In genomic region chr1:135680716-135681115, GRCm38 (mm10) we compare ENCODE assay signal across 18 mouse cellular contexts. TPM values are rescaled to one million over a fixed set of nuclear protein-coding genes. Genes with fewer than 3 reads are reported as not detected.
DNase-seq lines count a peak whose midpoint lies in the region; ATAC-seq and TF ChIP-seq lines count a peak whose summit lies in the region.
"Had no signal": no experiment of that assay in that cellular context is flagged by ENCODE, and none has a peak within 500 bp of the region (broad histone marks: within the 10 kb centered on the region; RNA-seq: fewer than 3 reads in every experiment).

No protein-coding gene starts in this region.

- TF ChIP-seq POLR2A in heart, adult 2 months (IDR thresholded peaks at IDR 0.05; ENCODE audit: insufficient read depth, low read depth, low read length), result no peak
- TF ChIP-seq POLR2A in cerebellum, adult 2 months (IDR thresholded peaks at IDR 0.05; ENCODE audit: borderline replicate concordance, insufficient read depth, low read length), result no peak

- peaks cover 8% of the 10 kb centered on the region for H3K79me2 ChIP-seq in heart, adult 2 months (replicated peaks; ENCODE audit: control insufficient read depth, insufficient read depth, low read length)

- peaks cover 8% of the 10 kb centered on the region for H3K4me1 ChIP-seq in heart, adult 2 months (ENCODE audit: control insufficient read depth, insufficient read depth, low read length)
- no peaks in the 10 kb centered on the region for H3K4me1 ChIP-seq in neural tube, embryonic 14.5 days (ENCODE audit: control insufficient read depth, insufficient read depth, low read length)
- H3K4me1 ChIP-seq in neural tube, embryonic 15.5 days, result peaks cover 5% of the 10 kb centered on the region; the same call in 1 of the 2 replicates
- H3K4me1 ChIP-seq in hindbrain, embryonic 16.5 days (ENCODE audit: control insufficient read depth, insufficient read depth, low read depth, low read length), result no peaks in the 10 kb centered on the region; the same call in 1 of the 2 replicates
- no peaks in the 10 kb centered on the region for H3K4me1 ChIP-seq in cerebellum, adult 2 months (ENCODE audit: control insufficient read depth, insufficient read depth, low read length)

- intact Hi-C loops in heart, adult 2 months (cut with DNase I), result no loop called here
- intact Hi-C loops in heart, postnatal 25 days (cut with DNase I), result no loop called here

- 50% methylated on average over 4 of the region's 4 CpGs for WGBS in heart, adult 2 months
- WGBS in neural tube, embryonic 14.5 days, result 73% methylated on average over 3 of the region's 4 CpGs
- WGBS in neural tube, embryonic 15.5 days, result 91% methylated on average over 4 of the region's 4 CpGs
- WGBS in hindbrain, embryonic 16.5 days, result 81% methylated on average over 4 of the region's 4 CpGs
- 73% methylated on average over 4 of the region's 4 CpGs for WGBS in cerebellum, adult 2 months

- H3K4me2 ChIP-seq in neural tube, embryonic 14.5 days (ENCODE audit: low read depth, low read length), result no peak overlapping the region
- H3K4me2 ChIP-seq in neural tube, embryonic 15.5 days, result no peak overlapping the region
- H3K4me2 ChIP-seq in hindbrain, embryonic 16.5 days (ENCODE audit: low read length), result no peak overlapping the region

- no peaks in the 10 kb centered on the region for H3K27me3 ChIP-seq in heart, adult 2 months (ENCODE audit: control insufficient read depth, insufficient read depth, low read length)
- no peaks in the 10 kb centered on the region for H3K27me3 ChIP-seq in neural tube, embryonic 14.5 days (ENCODE audit: control insufficient read depth, insufficient read depth, low read length)
- H3K27me3 ChIP-seq in neural tube, embryonic 15.5 days (replicated peaks), result 0 out of 2 replicates have a peak, but pooled peaks cover 5% of the 10 kb centered on the region
- no peaks in the 10 kb centered on the region for H3K27me3 ChIP-seq in hindbrain, embryonic 16.5 days (replicated peaks; ENCODE audit: control insufficient read depth, insufficient read depth, low read length)
- H3K27me3 ChIP-seq in cerebellum, adult 2 months (ENCODE audit: control insufficient read depth, insufficient read depth, low read length), result no peaks in the 10 kb centered on the region

- H3K9me3 ChIP-seq in neural tube, embryonic 14.5 days (ENCODE audit: control insufficient read depth, low read length), result no peaks in the 10 kb centered on the region
- H3K9me3 ChIP-seq in neural tube, embryonic 15.5 days (replicated peaks), result no peaks in the 10 kb centered on the region
- H3K9me3 ChIP-seq in hindbrain, embryonic 16.5 days (ENCODE audit: control insufficient read depth, low read length), result no peaks in the 10 kb centered on the region
- H3K9me3 ChIP-seq: G1E had no signal

- no peak for ATAC-seq in neural tube, embryonic 14.5 days (ENCODE audit: low read depth)
- ATAC-seq in neural tube, embryonic 15.5 days (ENCODE audit: low FRiP score), result no peak
- no peak for ATAC-seq in hindbrain, embryonic 16.5 days
- ATAC-seq: forebrain, embryonic 14.5 days; inflammation-experienced regulatory T-cells, adult 6 months had no signal

- no peaks in the 10 kb centered on the region for H3K36me3 ChIP-seq in heart, adult 2 months (ENCODE audit: control insufficient read depth, insufficient read depth, low read length)
- H3K36me3 ChIP-seq in neural tube, embryonic 14.5 days (ENCODE audit: control insufficient read depth, insufficient read depth, low read length), result no peaks in the 10 kb centered on the region
- H3K36me3 ChIP-seq in neural tube, embryonic 15.5 days, result no peaks in the 10 kb centered on the region
- H3K36me3 ChIP-seq in hindbrain, embryonic 16.5 days (ENCODE audit: control insufficient read depth, insufficient read depth, low read length), result no peaks in the 10 kb centered on the region
- H3K36me3 ChIP-seq: G1E had no signal

- H3K27ac ChIP-seq in heart, adult 2 months, result peak overlapping the region; percentile 33; the same call in 1 of the 2 replicates
- H3K27ac ChIP-seq in neural tube, embryonic 14.5 days (ENCODE audit: low read depth, low read length), result peak overlapping the region; percentile 17; the same call in 1 of the 2 replicates
- H3K27ac ChIP-seq in neural tube, embryonic 15.5 days (replicated peaks), result no peak overlapping the region
- H3K27ac ChIP-seq in hindbrain, embryonic 16.5 days (ENCODE audit: low read depth, low read length), result peak overlapping the region; percentile 68
- no peak overlapping the region for H3K27ac ChIP-seq in cerebellum, adult 2 months (ENCODE audit: insufficient read depth, low read length)
- H3K27ac ChIP-seq: left cerebral cortex, adult 2 months had no signal

- no peak for TF ChIP-seq EP300 in heart, adult 2 months (IDR thresholded peaks at IDR 0.05; ENCODE audit: insufficient read depth, low read depth, low read length)

- no peak overlapping the region for H3K4me3 ChIP-seq in heart, adult 2 months
- H3K4me3 ChIP-seq in neural tube, embryonic 14.5 days (ENCODE audit: low read depth, low read length), result no peak overlapping the region
- H3K4me3 ChIP-seq in neural tube, embryonic 15.5 days (replicated peaks), result no peak overlapping the region
- no peak overlapping the region for H3K4me3 ChIP-seq in hindbrain, embryonic 16.5 days (ENCODE audit: low read length)
- H3K4me3 ChIP-seq in cerebellum, adult 2 months (replicated peaks; ENCODE audit: insufficient read depth, low read depth, low read length), result no peak overlapping the region
- H3K4me3 ChIP-seq: left cerebral cortex, adult 2 months had no signal

- no peak for TF ChIP-seq CTCF in heart, adult 2 months (IDR thresholded peaks at IDR 0.05)
- TF ChIP-seq CTCF in cerebellum, adult 2 months (IDR thresholded peaks at IDR 0.05; ENCODE audit: borderline replicate concordance, insufficient read depth, low read depth, low read length), result no peak

- no peak overlapping the region for H3K9ac ChIP-seq in heart, adult 2 months (ENCODE audit: low read depth, low read length)
- H3K9ac ChIP-seq in neural tube, embryonic 14.5 days (replicated peaks; ENCODE audit: low read depth, low read length), result no peak overlapping the region
- H3K9ac ChIP-seq in neural tube, embryonic 15.5 days (replicated peaks), result no peak overlapping the region
- H3K9ac ChIP-seq in hindbrain, embryonic 16.5 days (ENCODE audit: low read depth, low read length), result no peak overlapping the region

- DNase-seq in heart, adult 2 months, result no peak
- DNase-seq in heart, postnatal 25 days (ENCODE audit: low spot score), result no peak
- DNase-seq in cerebellum, adult 2 months, result no peak
- no peak for DNase-seq in layer of hippocampus, postnatal 14 days (ENCODE audit: low spot score in 2 of 2)
- DNase-seq in left cerebral cortex, adult 9 months (ENCODE audit: low spot score in 2 of 2), result no peak
- DNase-seq: adrenal gland, postnatal 36 days; cerebellum, adult 11-12 months; gastrocnemius, postnatal 36 days; lung, adult 18-20 months; right cerebral cortex, postnatal 4 days; thymus, postnatal 25 days had no signal

RNA-seq across cellular contexts. Expression of gene Csrp1, which starts 39.1 kb away (rescaled TPM):
- 10 to 100 TPM; 50.1 to 50.5 TPM for total RNA-seq in heart, adult 2 months (2021)
- polyA plus RNA-seq in heart, adult 2 months (2012; rRNA removed), result 99.2 and 128 TPM in 2 replicates
- total RNA-seq in heart, postnatal 25 days (2021), result 10 to 100 TPM; 48.0 to 56.7 TPM
- 11.7 and 17.9 TPM in 2 replicates for polyA plus RNA-seq in neural tube, embryonic 14.5 days (2014; fragmentation: Nextera tagmentation; extraction: Ambion mirVana)
- polyA plus RNA-seq in neural tube, embryonic 15.5 days (2015; fragmentation: Nextera tagmentation; extraction: Ambion mirVana), result 18.8 and 48.9 TPM in 2 replicates
- polyA plus RNA-seq in hindbrain, embryonic 16.5 days (2015; fragmentation: Nextera tagmentation; extraction: Ambion mirVana), result 20.6 and 23.7 TPM in 2 replicates
- 364 and 434 TPM in 2 replicates for polyA plus RNA-seq in cerebellum, adult 2 months (2012; rRNA removed)
- 100 to 1,000 TPM; 150 to 168 TPM for total RNA-seq in layer of hippocampus, postnatal 14 days (2021)

Comparison
In these comparisons a context has a peak if more than half of its experiments do, and no peak if none do; other contexts are left out.
1. H3K27ac ChIP-seq: peak in heart, adult 2 months (single experiment), neural tube, embryonic 14.5 days (single experiment) and hindbrain, embryonic 16.5 days (single experiment); none in neural tube, embryonic 15.5 days (single experiment) and cerebellum, adult 2 months (single experiment).